Mouse (Mus musculus): ENCODE results near the gene Ubxn10.

DNA sequence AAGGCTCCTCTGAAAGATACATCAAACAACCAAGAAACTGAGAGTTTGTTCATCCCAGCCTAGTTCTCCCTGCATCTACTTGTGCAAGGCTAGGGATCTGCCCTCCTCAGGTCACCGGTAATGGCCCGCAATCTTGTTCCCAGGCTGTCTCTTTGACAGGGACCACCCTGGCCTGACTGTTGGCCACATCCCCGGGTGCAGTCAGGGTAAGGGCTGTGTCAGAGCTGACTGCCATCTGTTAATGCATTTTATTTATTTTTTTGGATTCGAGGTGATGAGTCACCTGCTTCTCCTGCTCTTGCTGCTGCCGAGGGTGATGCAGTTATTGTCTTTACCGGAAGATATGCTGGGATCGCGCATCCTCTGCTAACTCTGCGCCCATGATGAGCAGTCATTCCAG is 20.3 kb downstream of the Ubxn10 start:
- TF ChIP-seq FLI1 (IDR thresholded peaks at IDR 0.05; ENCODE audit: low read length): no peak
- TF ChIP-seq GATA1 (IDR thresholded peaks at IDR 0.05; ENCODE audit: borderline replicate concordance, low read length): no peak
